In genomic region chr10:80494732-80495131, GRCm38 (mm10) we compare ENCODE assay signal across 9 mouse cellular contexts. TPM values are rescaled to one million over a fixed set of nuclear protein-coding genes. Genes with fewer than 3 reads are reported as not detected.
DNase-seq lines count a peak whose midpoint lies in the region; ATAC-seq and TF ChIP-seq lines count a peak whose summit lies in the region.
"Had no signal": no experiment of that assay in that cellular context is flagged by ENCODE, and none has a peak within 500 bp of the region (broad histone marks: within the 10 kb centered on the region; RNA-seq: fewer than 3 reads in every experiment).

Gene Onecut3 (plus strand): TSS chr10:80494835.

- H3K9ac ChIP-seq in limb, embryonic 14.5 days (ENCODE audit: low read depth, low read length, severe bottlenecking) = peak within 1 kb of the TSS; percentile 36; the same call in 1 of the 2 replicates
- H3K9ac ChIP-seq in midbrain, embryonic 16.5 days (ENCODE audit: low read depth, low read length) = peak within 1 kb of the TSS; percentile 45

- H3K27ac ChIP-seq in heart, embryonic 10.5 days = peak within 1 kb of the TSS; percentile 56; the same call in 1 of the 2 replicates
- no peak within 1 kb of the TSS for H3K27ac ChIP-seq in cortical plate, adult 2 months (ENCODE audit: insufficient read depth, low read length)
- no peak within 1 kb of the TSS for H3K27ac ChIP-seq in limb, embryonic 14.5 days (replicated peaks; ENCODE audit: low read depth, low read length)
- H3K27ac ChIP-seq in midbrain, embryonic 16.5 days (ENCODE audit: low read length) = no peak within 1 kb of the TSS

- H3K4me1 ChIP-seq in heart, embryonic 10.5 days = peaks cover 45% of the 10 kb centered on the region
- H3K4me1 ChIP-seq in cortical plate, adult 2 months (ENCODE audit: control insufficient read depth, insufficient read depth, low read length) = no peaks in the 10 kb centered on the region
- H3K4me1 ChIP-seq in limb, embryonic 14.5 days (ENCODE audit: control insufficient read depth, insufficient read depth, low read length) = peaks cover 14% of the 10 kb centered on the region
- H3K4me1 ChIP-seq in midbrain, embryonic 16.5 days (ENCODE audit: control insufficient read depth, insufficient read depth, low read length) = peaks cover 22% of the 10 kb centered on the region

- intact Hi-C loops in heart, postnatal 36 days (cut with DNase I) = no loop called here
- intact Hi-C loops in left cerebral cortex, postnatal 36 days (cut with DNase I) = no loop called here

- no peaks in the 10 kb centered on the region for H3K36me3 ChIP-seq in heart, embryonic 10.5 days
- H3K36me3 ChIP-seq in limb, embryonic 14.5 days (ENCODE audit: control insufficient read depth, insufficient read depth, low read length) = no peaks in the 10 kb centered on the region
- no peaks in the 10 kb centered on the region for H3K36me3 ChIP-seq in midbrain, embryonic 16.5 days (ENCODE audit: control insufficient read depth, insufficient read depth, low read length)

- DNase-seq in heart, embryonic 10.5 days (ENCODE audit: low spot score) = no peak
- no peak for DNase-seq in heart, adult 11 months
- DNase-seq in heart, postnatal 36 days = peak; percentile 52 to 63
- DNase-seq in limb, embryonic 14.5 days (ENCODE audit: low spot score) = no peak
- no peak for DNase-seq in left cerebral cortex, postnatal 36 days (ENCODE audit: low spot score in 2 of 2)

- peaks cover 100% of the 10 kb centered on the region for H3K27me3 ChIP-seq in heart, embryonic 10.5 days (ENCODE audit: insufficient read depth, poor library complexity, severe bottlenecking)
- peaks cover 96% of the 10 kb centered on the region for H3K27me3 ChIP-seq in limb, embryonic 14.5 days (ENCODE audit: control insufficient read depth, insufficient read depth, low read length)
- peaks cover 87% of the 10 kb centered on the region for H3K27me3 ChIP-seq in midbrain, embryonic 16.5 days (ENCODE audit: control insufficient read depth, insufficient read depth, low read depth, low read length)

- peak within 1 kb of the TSS; percentile 82 for H3K4me2 ChIP-seq in limb, embryonic 14.5 days (replicated peaks; ENCODE audit: low read depth, low read length, severe bottlenecking)
- peak within 1 kb of the TSS; percentile 70 for H3K4me2 ChIP-seq in midbrain, embryonic 16.5 days (ENCODE audit: low read length)

- 1% methylated on average over 37 of the region's 42 CpGs for WGBS in heart, embryonic 10.5 days
- WGBS in limb, embryonic 14.5 days = 0% methylated on average over 11 of the region's 42 CpGs
- 0% methylated on average over 30 of the region's 42 CpGs for WGBS in midbrain, embryonic 16.5 days

- no peak for TF ChIP-seq POLR2A in cortical plate, adult 2 months (IDR thresholded peaks at IDR 0.05; ENCODE audit: extremely low read depth, insufficient read depth, low read length)
- TF ChIP-seq POLR2A in limb, embryonic 14.5 days (IDR thresholded peaks at IDR 0.05; ENCODE audit: borderline replicate concordance, extremely low read depth, insufficient read depth, insufficient read length) = no peak

- peak within 1 kb of the TSS; percentile 61 for H3K4me3 ChIP-seq in heart, embryonic 10.5 days
- H3K4me3 ChIP-seq in cortical plate, adult 2 months (ENCODE audit: insufficient read depth, low read length) = 0 out of 2 replicates have a peak within 1 kb of the TSS, but pooled peaks have one; percentile 12
- peak within 1 kb of the TSS; percentile 44 for H3K4me3 ChIP-seq in limb, embryonic 14.5 days (replicated peaks; ENCODE audit: low read length)
- peak within 1 kb of the TSS; percentile 37 for H3K4me3 ChIP-seq in midbrain, embryonic 16.5 days (ENCODE audit: low read depth, low read length)

- peak; percentile 54 for ATAC-seq in limb, embryonic 14.5 days (ENCODE audit: low FRiP score, low read depth)
- peak; percentile 15; the same call in 1 of the 2 replicates for ATAC-seq in midbrain, embryonic 16.5 days
- no peak for ATAC-seq in erythroblast, adult 5-6 weeks (replicated peaks; ENCODE audit: low FRiP score, poor library complexity, severe bottlenecking)

- H3K9me3 ChIP-seq in heart, embryonic 10.5 days = no peaks in the 10 kb centered on the region
- H3K9me3 ChIP-seq in limb, embryonic 14.5 days (ENCODE audit: control insufficient read depth, low read length) = no peaks in the 10 kb centered on the region
- H3K9me3 ChIP-seq in midbrain, embryonic 16.5 days (replicated peaks; ENCODE audit: control insufficient read depth, low read length, poor library complexity, severe bottlenecking) = no peaks in the 10 kb centered on the region

- no peak for TF ChIP-seq CTCF in cortical plate, adult 2 months (IDR thresholded peaks at IDR 0.05; ENCODE audit: extremely low read depth, insufficient read depth, low read length)

RNA-seq across cellular contexts. Expression of gene Onecut3, which starts in this region (rescaled TPM):
- polyA plus RNA-seq in heart, embryonic 10.5 days (2016; fragmentation: Nextera tagmentation; extraction: Ambion mirVana) = 0.44 TPM in 1 of 2 replicates, not detected in the other
- not detected in 2 replicates for polyA plus RNA-seq in cortical plate, adult 2 months (2012; rRNA removed)
- total RNA-seq in heart, postnatal 36 days (2021) = not detected
- 0.01 TPM in 2 replicates for polyA plus RNA-seq in limb, embryonic 14.5 days (2012; rRNA removed)
- polyA plus RNA-seq in limb, embryonic 14.5 days (2014; fragmentation: Nextera tagmentation; extraction: Ambion mirVana) = not detected in 2 replicates
- 1.2 and 1.6 TPM in 2 replicates for polyA plus RNA-seq in midbrain, embryonic 16.5 days (2015; fragmentation: Nextera tagmentation; extraction: Ambion mirVana)
- not detected for total RNA-seq in left cerebral cortex, postnatal 36 days (2021)
- not detected in 2 replicates for total RNA-seq in erythroblast, adult 5-6 weeks (2015; ENCODE audit: low replicate concordance)
- not detected in 2 replicates for total RNA-seq in erythroblast, adult 5-6 weeks (2017; ENCODE audit: low replicate concordance)
- total RNA-seq: MEL had no signal

Comparison
In these comparisons a context has a peak if more than half of its experiments do, and no peak if none do; other contexts are left out.
1. Peak in DNase-seq in heart, postnatal 36 days; RNA of the gene not detected or under 1 TPM.
2. Peak in ATAC-seq, H3K4me3 ChIP-seq, H3K9ac ChIP-seq and H3K4me2 ChIP-seq in limb, embryonic 14.5 days; RNA of the gene not detected or under 1 TPM.